Mouse (Mus musculus) ZHBTc4 (cell line): ENCODE data around the gene Cask.
A peak's percentile ranks its signal among the peaks of the same experiment; 100 is the strongest.

Experiments used
- DNase-seq: peaks from one replicate; pipeline ENCODE4 v3.0.0-alpha.2; 2011; ENCODE audit warnings: low read depth, low spot score

The Cask gene

GRCm38 (mm10) chrX:13720296-13720829, 130.8 kb downstream of the Cask start:
- no peak for DNase-seq

- no peak for DNase-seq
Observed at GRCm38 (mm10) chrX:13718283-13718682, 132.9 kb downstream of the Cask start.

- no peak for DNase-seq
Observed at GRCm38 (mm10) chrX:13716796-13717569, 134.2 kb downstream of the Cask start.

- DNase-seq, result peak; percentile 39
Observed at GRCm38 (mm10) chrX:13710174-13710573, 141.0 kb downstream of the Cask start.

- no peak for DNase-seq
Observed at GRCm38 (mm10) chrX:13705051-13705450, 146.1 kb downstream of the Cask start.

- DNase-seq, result no peak
Observed at GRCm38 (mm10) chrX:13700681-13701080, 150.5 kb downstream of the Cask start.

GRCm38 (mm10) chrX:13691865-13692264, 159.3 kb downstream of the Cask start:
- DNase-seq, result no peak

GRCm38 (mm10) chrX:13688356-13688755, 162.8 kb downstream of the Cask start:
- no peak for DNase-seq

GRCm38 (mm10) chrX:13686589-13686988, 164.6 kb downstream of the Cask start:
- DNase-seq, result no peak

- no peak for DNase-seq
Observed at GRCm38 (mm10) chrX:13681748-13682147, 169.4 kb downstream of the Cask start.

GRCm38 (mm10) chrX:13673001-13673400, 178.2 kb downstream of the Cask start:
- DNase-seq, result no peak

GRCm38 (mm10) chrX:13670342-13670741, 180.8 kb downstream of the Cask start:
- peak; percentile 6 for DNase-seq

GRCm38 (mm10) chrX:13668867-13669266, 182.3 kb downstream of the Cask start:
- no peak for DNase-seq

GRCm38 (mm10) chrX:13661063-13661462, 190.1 kb downstream of the Cask start, which contains the start of gene Gpr82:
Gene Gpr82 (plus strand): TSS chrX:13661363.
- DNase-seq, result no peak

GRCm38 (mm10) chrX:13659201-13659890, 191.8 kb downstream of the Cask start:
- no peak for DNase-seq

GRCm38 (mm10) chrX:13658616-13659140, 192.5 kb downstream of the Cask start:
- DNase-seq, result no peak

- peak; percentile 26 for DNase-seq
Observed at GRCm38 (mm10) chrX:13656721-13657120, 194.4 kb downstream of the Cask start.

- no peak for DNase-seq
Observed at GRCm38 (mm10) chrX:13655906-13656305, 195.3 kb downstream of the Cask start.

- no peak for DNase-seq
Observed at GRCm38 (mm10) chrX:13655005-13655421, 196.2 kb downstream of the Cask start.

- DNase-seq, result no peak
Observed at GRCm38 (mm10) chrX:13652291-13652690, 198.9 kb downstream of the Cask start.

GRCm38 (mm10) chrX:13651889-13652288, 199.3 kb downstream of the Cask start:
- no peak for DNase-seq

- DNase-seq, result no peak
Observed at GRCm38 (mm10) chrX:13638894-13639293, 212.3 kb downstream of the Cask start.
